Mouse (Mus musculus): ENCODE results near the gene Gclm.

GRCm38 (mm10) chr3:122242876-122243275 is 2.5 kb upstream of the Gclm start:
- TF ChIP-seq CTCF (IDR thresholded peaks at IDR 0.05) (no peak), EP300 (IDR thresholded peaks at IDR 0.05; ENCODE audit: insufficient read depth, low read depth, low read length) (no peak), POLR2A (IDR thresholded peaks at IDR 0.05; ENCODE audit: insufficient read depth, low read depth, low read length) (no peak)
